Mouse (Mus musculus) cerebellum, adult 9-10 months (tissue): ENCODE measurements around the gene Sh3pxd2a.

ENCODE experiments used
- DNase-seq: peaks from one replicate; pipeline ENCODE4 v3.0.0; 2022

Sh3pxd2a gene

GRCm38 (mm10) chr19:47222841-47223557 lies 241.2 kb downstream of the Sh3pxd2a start:
- DNase-seq, result no peak

GRCm38 (mm10) chr19:47222154-47222840 lies 241.9 kb downstream of the Sh3pxd2a start:
- peak; percentile 92 for DNase-seq

DNA sequence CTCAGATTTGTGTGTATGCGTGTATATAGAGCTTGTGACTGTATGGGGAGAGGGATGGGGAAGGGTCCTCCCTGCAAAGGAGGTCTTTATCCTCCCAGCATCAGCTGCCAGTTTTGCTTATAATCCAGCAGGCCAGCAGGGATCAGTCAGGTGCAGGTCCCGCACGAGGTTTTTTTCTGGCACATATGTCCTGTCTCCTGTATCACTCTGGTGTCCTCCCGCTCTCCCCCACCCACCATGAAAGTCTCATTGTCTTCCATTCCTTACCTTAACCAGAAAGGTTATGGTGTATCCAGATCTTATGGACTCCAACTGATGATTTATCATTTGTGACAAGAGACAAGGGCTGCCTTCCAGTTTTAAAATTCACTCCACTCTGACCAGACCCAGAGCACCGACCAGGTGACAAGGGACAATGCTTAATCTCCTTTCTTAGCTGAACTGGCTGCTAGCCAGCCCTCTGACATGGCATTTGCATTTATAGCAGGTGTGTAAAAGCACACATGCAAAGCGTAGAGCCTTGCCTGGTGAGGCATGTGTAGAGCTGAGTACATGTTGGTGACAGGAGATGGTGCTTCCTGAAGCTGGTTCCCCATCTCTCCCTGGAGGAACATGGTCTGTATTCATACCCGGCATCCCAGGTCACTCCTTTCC lies 242.6 kb downstream of the Sh3pxd2a start:
- DNase-seq, result no peak

DNA sequence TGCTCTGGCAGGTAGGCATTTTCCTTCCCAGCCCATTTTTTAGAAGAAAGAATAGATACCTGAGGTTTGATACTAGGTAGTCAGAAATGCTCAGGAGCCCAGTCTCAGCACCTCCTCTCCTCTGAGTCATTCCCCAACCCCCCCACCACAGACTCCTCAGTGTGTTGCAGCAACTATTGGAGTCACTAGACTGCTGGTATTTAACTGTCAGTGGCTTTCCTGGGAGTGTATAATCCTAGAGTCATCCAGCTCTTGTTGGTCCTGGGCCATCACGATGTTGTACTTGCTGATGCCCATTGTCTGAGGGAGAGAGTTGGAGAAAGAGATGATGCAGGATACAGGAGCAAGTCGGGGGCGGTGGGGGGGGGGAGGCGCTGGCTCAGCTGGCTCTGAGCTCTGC lies 243.2 kb downstream of the Sh3pxd2a start:
- DNase-seq, result no peak

- no peak for DNase-seq
These were observed 244.0 kb downstream of the Sh3pxd2a start for GRCm38 (mm10) chr19:47220232-47220631.

DNA sequence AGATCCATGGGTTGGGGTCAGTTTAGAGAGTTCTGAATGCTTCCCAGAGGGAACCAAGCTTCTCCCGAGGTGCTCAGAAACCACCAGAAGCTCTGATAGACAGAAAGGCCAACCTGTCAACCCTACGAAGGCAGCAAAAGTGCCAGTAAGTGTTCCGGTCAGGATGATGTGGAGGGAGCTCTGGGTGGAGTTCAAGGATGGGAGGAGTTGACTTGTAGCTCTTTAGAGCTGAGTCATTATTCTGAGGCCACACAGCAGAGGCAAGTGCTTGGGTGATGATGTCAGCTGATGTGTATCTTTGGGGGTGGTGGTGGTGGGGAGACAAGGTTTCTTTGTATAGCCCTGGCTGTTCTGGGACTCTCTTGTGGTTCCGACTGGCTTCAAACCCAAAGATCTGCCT lies 244.6 kb downstream of the Sh3pxd2a start:
- DNase-seq, result no peak

DNA sequence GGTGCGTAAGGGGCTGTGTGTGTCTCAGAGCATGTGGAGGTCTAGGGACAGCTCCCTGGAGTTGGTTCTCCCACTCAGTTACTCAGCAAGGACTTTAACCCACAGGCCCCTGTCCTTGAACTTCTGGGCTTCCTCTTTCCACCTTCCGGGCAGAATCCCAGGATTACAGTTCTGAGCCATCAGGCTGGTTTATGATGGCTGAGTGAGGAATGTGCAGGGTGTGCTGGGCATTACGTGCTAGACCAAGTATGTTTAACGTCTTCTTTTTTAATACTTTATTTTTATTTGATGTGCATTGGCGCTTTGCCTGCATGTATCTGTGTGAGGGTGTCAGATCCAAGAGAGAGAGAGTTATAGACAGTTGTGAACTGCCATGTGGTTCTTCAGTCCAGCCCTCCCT lies 247.4 kb downstream of the Sh3pxd2a start:
- no peak for DNase-seq

- DNase-seq, result no peak
These were observed 250.7 kb downstream of the Sh3pxd2a start for GRCm38 (mm10) chr19:47213470-47213869.

GRCm38 (mm10) chr19:47212401-47212800 lies 251.8 kb downstream of the Sh3pxd2a start:
- DNase-seq, result no peak

DNA sequence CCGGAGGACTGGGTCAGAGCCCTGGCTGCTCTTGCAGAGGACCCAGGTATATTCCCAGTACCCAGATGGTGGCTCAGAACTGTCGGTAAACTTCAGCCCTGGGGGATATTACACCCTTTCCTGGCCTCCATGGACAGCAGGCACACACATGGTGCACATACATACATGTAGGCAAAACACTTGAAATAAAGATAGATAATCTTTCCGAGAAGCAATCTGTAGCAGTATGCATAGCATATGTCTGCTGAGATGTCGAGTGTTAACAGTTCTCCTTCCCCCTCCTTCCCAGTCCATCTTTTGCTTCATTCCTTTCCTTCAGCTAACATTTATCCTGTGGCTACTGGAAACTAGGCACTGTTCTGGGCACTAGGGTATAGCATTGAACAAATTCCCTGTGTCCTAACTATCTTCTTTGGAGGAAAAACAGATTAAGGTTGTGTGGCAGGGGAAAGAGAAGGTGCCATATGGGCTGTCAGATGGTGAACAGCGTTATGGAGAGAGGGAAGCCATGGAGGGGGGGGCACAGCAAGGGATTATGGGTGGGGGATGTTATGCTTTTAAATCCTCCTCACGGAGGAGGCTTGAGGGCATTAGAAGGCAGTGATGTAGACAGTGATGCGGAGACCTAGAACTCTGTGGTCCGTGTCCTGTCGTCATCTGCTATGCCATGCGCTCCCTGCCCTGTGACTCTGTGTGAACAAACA lies 252.4 kb downstream of the Sh3pxd2a start:
- peak; percentile 92 for DNase-seq

GRCm38 (mm10) chr19:47210432-47210831 lies 253.8 kb downstream of the Sh3pxd2a start:
- DNase-seq, result no peak
